Mouse (Mus musculus) gastrocnemius, adult 2 months (tissue): ENCODE data around the gene Gm6588. TPM values are rescaled to one million over a fixed set of nuclear protein-coding genes. Genes with fewer than 3 reads are reported as not detected.
"Not testable (repeated sequence)": the region's sequence is repeated elsewhere in the genome, so short reads cannot be mapped to it uniquely, and the experiment has no call there.

Experiments
- DNase-seq: peaks from one replicate; pipeline ENCODE4 v3.0.0; 2022
- H3K27ac ChIP-seq: fragments of 200-600 bp; 2 replicates; pipeline ENCODE4 v1.8.1; 2022; ENCODE audit warnings: mild to moderate bottlenecking
- H3K4me3 ChIP-seq: fragments of 200-600 bp; 2 replicates; pipeline ENCODE4 v1.8.1; 2022; ENCODE audit warnings: mild to moderate bottlenecking, moderate library complexity
- CTCF ChIP-seq: fragments of 200-600 bp; IDR thresholded peaks from 2 replicates; pipeline ENCODE4 v1.8.1; 2022; ENCODE audit warnings: antibody characterized with exemption, mild to moderate bottlenecking, moderate library complexity
- intact Hi-C: fragments of 180-260 bp; cut with DNase I; formaldehyde crosslinking; loops from one replicate; pipeline ENCODE4 v1.15.1; 2025
- long read RNA-seq, 2 experiments: library from polyadenylated mRNA; stranded (forward); transcript quantifications; one replicate each; pipeline ENCODE4 v2.0.0; 2021
- total RNA-seq, 2 experiments: library from RNA; stranded (reverse); gene quantifications; 2 replicates each; pipeline ENCODE4 v1.2.3; 2021

Gm6588 gene
- total RNA-seq = not detected
- long read RNA-seq, experiment 1 = 0 reads
- long read RNA-seq, experiment 2 = 0 reads

- Histone ChIP-seq H3K27ac (no peak within 1 kb of the TSS), H3K4me3 (no peak within 1 kb of the TSS)
- intact Hi-C loops = no loop called here
- no peak for DNase-seq
- TF ChIP-seq CTCF = no peak
These were observed at the start of gene Gm6588 for GRCm38 (mm10) chr5:112448747-112449440. Gene Gm6588 (plus strand): TSS chr5:112449426.

- DNase-seq = no peak
- no peak for TF ChIP-seq CTCF
- intact Hi-C loops = no loop called here
- H3K4me3 ChIP-seq = no peak overlapping the region
- H3K27ac ChIP-seq = no peak overlapping the region
These were observed 46.8 kb upstream of the Gm6588 start for GRCm38 (mm10) chr5:112402437-112402836.

- no peak overlapping the region for H3K4me3 ChIP-seq
- intact Hi-C loops = no loop called here
- DNase-seq = no peak
- H3K27ac ChIP-seq = no peak overlapping the region
- no peak for TF ChIP-seq CTCF
These were observed 43.2 kb upstream of the Gm6588 start for GRCm38 (mm10) chr5:112406017-112406416.

GRCm38 (mm10) chr5:112409274-112409673, 40.0 kb upstream of the Gm6588 start:
- intact Hi-C loops = no loop called here
- no peak for TF ChIP-seq CTCF
- H3K27ac ChIP-seq = no peak overlapping the region
- no peak for DNase-seq
- H3K4me3 ChIP-seq = no peak overlapping the region

- Histone ChIP-seq H3K27ac (no peak overlapping the region), H3K4me3 (no peak overlapping the region)
- no peak for TF ChIP-seq CTCF
- intact Hi-C loops = no loop called here
- no peak for DNase-seq
These were observed 38.2 kb upstream of the Gm6588 start for GRCm38 (mm10) chr5:112411072-112411471.

GRCm38 (mm10) chr5:112411514-112412335, 37.5 kb upstream of the Gm6588 start:
- DNase-seq = no peak
- Histone ChIP-seq H3K27ac (no peak overlapping the region), H3K4me3 (no peak overlapping the region)
- no peak for TF ChIP-seq CTCF
- intact Hi-C loops = no loop called here

- H3K27ac ChIP-seq, intact Hi-C loops, DNase-seq, H3K4me3 ChIP-seq: not testable (repeated sequence)
These were observed 36.4 kb upstream of the Gm6588 start for GRCm38 (mm10) chr5:112412781-112413180.

- intact Hi-C loops = no loop called here
- DNase-seq = no peak
- no peak for TF ChIP-seq CTCF
- H3K27ac ChIP-seq = no peak overlapping the region
- H3K4me3 ChIP-seq = no peak overlapping the region
These were observed 32.6 kb upstream of the Gm6588 start for GRCm38 (mm10) chr5:112416673-112417072.

GRCm38 (mm10) chr5:112418023-112418422, 31.2 kb upstream of the Gm6588 start:
- Histone ChIP-seq H3K27ac (no peak overlapping the region), H3K4me3 (no peak overlapping the region)
- intact Hi-C loops = no loop called here
- DNase-seq = no peak
- TF ChIP-seq CTCF = no peak

GRCm38 (mm10) chr5:112419535-112419934, 29.7 kb upstream of the Gm6588 start:
- no peak for TF ChIP-seq CTCF
- no peak overlapping the region for H3K4me3 ChIP-seq
- no peak for DNase-seq
- no peak overlapping the region for H3K27ac ChIP-seq
- intact Hi-C loops = no loop called here

GRCm38 (mm10) chr5:112426635-112427034, 22.6 kb upstream of the Gm6588 start:
- DNase-seq = no peak
- H3K4me3 ChIP-seq = no peak overlapping the region
- no peak for TF ChIP-seq CTCF
- intact Hi-C loops = loop anchor here (10.0 kb wide), 1 partner anchor 212 kb away; no protein-coding TSS in a partner anchor
- no peak overlapping the region for H3K27ac ChIP-seq

GRCm38 (mm10) chr5:112427283-112427682, 21.9 kb upstream of the Gm6588 start:
- no peak overlapping the region for H3K4me3 ChIP-seq
- no peak overlapping the region for H3K27ac ChIP-seq
- peak; percentile 84 for TF ChIP-seq CTCF
- intact Hi-C loops = loop anchor here (10.0 kb wide), 1 partner anchor 212 kb away; no protein-coding TSS in a partner anchor
- DNase-seq = peak; percentile 66

- peak; percentile 62 for TF ChIP-seq CTCF
- peak; percentile 62 for DNase-seq
- Histone ChIP-seq H3K27ac (no peak overlapping the region), H3K4me3 (no peak overlapping the region)
- intact Hi-C loops = loop anchor here (1.0 to 10.0 kb wide), 2 partner anchors 189 to 214 kb away; no protein-coding TSS in a partner anchor
These were observed 20.3 kb upstream of the Gm6588 start for GRCm38 (mm10) chr5:112428944-112429343.
